Mouse (Mus musculus): ENCODE measurements around the gene A830018L16Rik. TPM values are rescaled to one million over a fixed set of nuclear protein-coding genes. Genes with fewer than 3 reads are reported as not detected.
"Not testable (repeated sequence)": the region's sequence is repeated elsewhere in the genome, so short reads cannot be mapped to it uniquely, and the experiment has no call there.

Gene A830018L16Rik
- polyA plus RNA-seq, 1 experiment from 2014 or later: 2.4 TPM

DNA sequence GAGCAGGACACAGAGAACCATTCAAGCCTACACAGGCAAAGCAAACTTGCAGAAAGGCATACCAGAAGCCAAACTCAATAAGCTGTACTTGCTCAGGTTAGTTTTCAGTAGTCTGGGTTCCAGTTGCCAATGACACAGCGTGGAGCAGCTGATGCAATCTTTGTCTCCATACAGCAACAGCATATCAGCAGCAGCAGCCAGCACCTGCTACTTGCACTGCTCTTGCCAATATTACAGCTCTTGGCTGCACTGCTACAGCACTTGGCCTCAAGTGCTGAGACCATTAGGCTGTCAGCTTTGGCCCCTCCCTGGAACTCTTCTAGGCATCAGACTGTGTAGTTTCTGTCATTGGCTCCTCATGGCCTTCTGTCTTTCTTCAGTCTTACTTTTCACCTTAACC lies 44.4 kb downstream of the A830018L16Rik start:
- H3K27ac ChIP-seq (ENCODE audit: low read depth, low read length): no peak overlapping the region
- ATAC-seq (ENCODE audit: insufficient read depth, low FRiP score, low TSS enrichment): no peak
- 100% methylated on average over 1 of the region's 1 CpGs for WGBS
- no peak overlapping the region for H3K4me2 ChIP-seq (ENCODE audit: low read depth)
- H3K9me3 ChIP-seq (ENCODE audit: control insufficient read depth, low read length): no peaks in the 10 kb centered on the region
- H3K4me1 ChIP-seq (ENCODE audit: control insufficient read depth, insufficient read depth, low read length): no peaks in the 10 kb centered on the region
- DNase-seq (ENCODE audit: low spot score): no peak
- H3K9ac ChIP-seq (ENCODE audit: low read length): no peak overlapping the region
- H3K27me3 ChIP-seq (ENCODE audit: control insufficient read depth, insufficient read depth, low read length): no peaks in the 10 kb centered on the region
- H3K36me3 ChIP-seq (ENCODE audit: control insufficient read depth, insufficient read depth, low read length): no peaks in the 10 kb centered on the region
- H3K4me3 ChIP-seq (ENCODE audit: low read depth, low read length): no peak overlapping the region

DNA sequence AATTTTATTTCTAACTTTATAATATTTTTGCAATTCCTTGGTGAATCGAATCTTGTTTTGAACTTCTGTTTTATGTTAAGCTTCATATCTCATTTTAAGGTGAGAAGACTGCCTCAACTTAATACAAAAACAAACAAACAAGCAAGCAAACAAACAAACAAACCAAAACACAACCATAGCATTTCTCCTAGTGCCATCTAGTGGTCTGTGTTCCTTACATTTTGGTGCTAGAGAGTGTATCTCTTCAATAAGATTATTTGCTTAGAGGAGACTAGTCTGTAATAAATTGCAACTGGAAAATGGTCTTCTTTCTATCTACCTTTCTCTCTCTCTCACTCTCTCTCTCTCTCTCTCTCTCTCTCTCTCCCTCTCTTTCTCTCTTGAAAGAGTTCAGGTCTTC lies 52.4 kb downstream of the A830018L16Rik start:
- Histone ChIP-seq H3K4me3 (ENCODE audit: low read depth, low read length) (no peak overlapping the region), H3K27ac (ENCODE audit: low read depth, low read length) (no peak overlapping the region), H3K9ac (ENCODE audit: low read length) (no peak overlapping the region), H3K36me3 (ENCODE audit: control insufficient read depth, insufficient read depth, low read length) (no peaks in the 10 kb centered on the region), H3K9me3 (ENCODE audit: control insufficient read depth, low read length) (no peaks in the 10 kb centered on the region), H3K27me3 (ENCODE audit: control insufficient read depth, insufficient read depth, low read length) (no peaks in the 10 kb centered on the region), H3K4me1 (ENCODE audit: control insufficient read depth, insufficient read depth, low read length) (no peaks in the 10 kb centered on the region), H3K4me2 (ENCODE audit: low read depth) (no peak overlapping the region)
- DNase-seq (ENCODE audit: low spot score) (no peak), ATAC-seq (ENCODE audit: insufficient read depth, low FRiP score, low TSS enrichment) (no peak)
- 68% methylated on average over 1 of the region's 1 CpGs for WGBS

DNA sequence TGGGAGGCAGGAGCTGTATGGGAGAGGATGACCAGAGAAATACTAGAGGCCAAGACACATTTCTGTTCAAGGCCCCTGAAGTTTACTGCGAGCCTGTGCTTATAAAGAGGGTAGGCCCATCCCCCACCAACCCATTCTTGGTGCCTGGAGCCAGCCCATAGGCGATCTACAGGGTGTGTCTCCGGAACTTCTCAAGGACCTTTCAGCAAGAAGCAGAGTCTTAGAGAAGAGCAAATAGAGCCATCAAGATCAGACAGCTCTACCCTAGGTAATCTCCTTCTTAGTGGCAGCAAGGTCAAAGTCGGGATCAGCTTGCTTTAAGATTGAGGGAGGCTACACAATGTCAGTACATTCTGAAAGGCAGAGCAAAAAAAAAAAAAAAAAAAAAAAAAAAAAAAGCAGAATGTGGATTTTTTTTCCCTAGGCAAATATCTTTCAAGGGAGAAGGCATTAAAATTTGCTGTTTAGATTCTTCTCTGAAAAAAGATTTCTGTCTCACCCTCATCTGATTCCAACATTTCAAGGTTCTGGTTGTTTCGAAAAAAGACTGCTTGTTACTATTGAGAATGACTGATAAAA lies 53.2 kb downstream of the A830018L16Rik start:
- Histone ChIP-seq H3K4me2 (ENCODE audit: low read depth) (no peak overlapping the region), H3K4me1 (ENCODE audit: control insufficient read depth, insufficient read depth, low read length) (no peaks in the 10 kb centered on the region), H3K36me3 (ENCODE audit: control insufficient read depth, insufficient read depth, low read length) (no peaks in the 10 kb centered on the region), H3K27ac (ENCODE audit: low read depth, low read length) (no peak overlapping the region), H3K9ac (ENCODE audit: low read length) (no peak overlapping the region), H3K4me3 (ENCODE audit: low read depth, low read length) (no peak overlapping the region), H3K27me3 (ENCODE audit: control insufficient read depth, insufficient read depth, low read length) (no peaks in the 10 kb centered on the region), H3K9me3 (ENCODE audit: control insufficient read depth, low read length) (no peaks in the 10 kb centered on the region)
- DNase-seq (ENCODE audit: low spot score) (no peak), ATAC-seq (ENCODE audit: insufficient read depth, low FRiP score, low TSS enrichment) (no peak)
- 68% methylated on average over 5 of the region's 5 CpGs for WGBS

DNA sequence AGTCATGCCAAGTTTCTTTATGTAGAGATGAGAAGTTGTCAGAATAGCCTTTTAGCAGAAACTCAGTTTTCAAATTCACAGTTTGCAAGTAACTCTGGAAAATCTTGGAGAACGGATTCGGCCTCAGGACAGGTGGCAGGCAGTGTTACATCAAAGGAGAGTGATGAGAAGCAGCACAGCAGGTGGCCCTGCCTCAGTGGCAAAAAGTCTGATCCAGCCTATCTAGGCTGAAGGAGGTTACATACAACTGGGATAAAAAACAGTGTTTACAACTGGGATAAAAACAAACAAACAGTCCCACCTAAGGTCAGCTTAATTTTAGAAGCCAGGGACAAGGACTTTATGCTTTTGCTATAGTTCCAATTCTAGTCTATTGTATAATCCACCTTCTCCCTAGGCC lies 79.0 kb downstream of the A830018L16Rik start:
- DNase-seq (ENCODE audit: low spot score): no peak
- Histone ChIP-seq H3K27ac (ENCODE audit: low read depth, low read length) (no peak overlapping the region), H3K27me3 (ENCODE audit: control insufficient read depth, insufficient read depth, low read length) (no peaks in the 10 kb centered on the region), H3K4me2 (ENCODE audit: low read depth) (no peak overlapping the region), H3K36me3 (ENCODE audit: control insufficient read depth, insufficient read depth, low read length) (no peaks in the 10 kb centered on the region), H3K4me1 (ENCODE audit: control insufficient read depth, insufficient read depth, low read length) (no peaks in the 10 kb centered on the region), H3K9ac (ENCODE audit: low read length) (no peak overlapping the region), H3K9me3 (ENCODE audit: control insufficient read depth, low read length) (no peaks in the 10 kb centered on the region), H3K4me3 (ENCODE audit: low read depth, low read length) (no peak overlapping the region)
- WGBS: 76% methylated on average over 2 of the region's 2 CpGs
- no peak for ATAC-seq (ENCODE audit: insufficient read depth, low FRiP score, low TSS enrichment)

DNA sequence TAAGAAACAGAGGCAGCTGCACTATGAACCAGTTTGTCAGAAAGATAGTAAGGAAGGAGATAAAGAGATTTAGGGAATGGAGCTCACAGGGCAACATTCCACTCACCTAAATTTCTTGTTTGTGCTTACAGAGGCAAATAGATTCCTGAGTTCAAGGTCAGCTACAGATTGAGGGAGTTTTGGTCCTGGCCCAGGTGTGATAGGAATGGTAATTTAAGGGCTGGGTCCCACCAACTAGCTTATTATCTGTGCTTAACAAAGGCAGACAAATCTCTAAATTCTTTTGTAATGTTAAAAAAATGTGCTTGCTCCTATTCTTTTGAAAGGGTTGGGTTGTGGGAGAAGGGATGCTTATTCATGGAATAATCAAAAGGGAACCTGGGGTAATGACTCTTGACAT lies 87.7 kb downstream of the A830018L16Rik start:
- no peaks in the 10 kb centered on the region for H3K9me3 ChIP-seq (ENCODE audit: control insufficient read depth, low read length)
- no peak overlapping the region for H3K27ac ChIP-seq (ENCODE audit: low read depth, low read length)
- no peak overlapping the region for H3K9ac ChIP-seq (ENCODE audit: low read length)
- H3K4me3 ChIP-seq (ENCODE audit: low read depth, low read length): no peak overlapping the region
- H3K4me2 ChIP-seq (ENCODE audit: low read depth): no peak overlapping the region
- DNase-seq (ENCODE audit: low spot score) (no peak), ATAC-seq (ENCODE audit: insufficient read depth, low FRiP score, low TSS enrichment) (no peak)
- no peaks in the 10 kb centered on the region for H3K27me3 ChIP-seq (ENCODE audit: control insufficient read depth, insufficient read depth, low read length)
- H3K4me1 ChIP-seq (ENCODE audit: control insufficient read depth, insufficient read depth, low read length): no peaks in the 10 kb centered on the region
- no peaks in the 10 kb centered on the region for H3K36me3 ChIP-seq (ENCODE audit: control insufficient read depth, insufficient read depth, low read length)

DNA sequence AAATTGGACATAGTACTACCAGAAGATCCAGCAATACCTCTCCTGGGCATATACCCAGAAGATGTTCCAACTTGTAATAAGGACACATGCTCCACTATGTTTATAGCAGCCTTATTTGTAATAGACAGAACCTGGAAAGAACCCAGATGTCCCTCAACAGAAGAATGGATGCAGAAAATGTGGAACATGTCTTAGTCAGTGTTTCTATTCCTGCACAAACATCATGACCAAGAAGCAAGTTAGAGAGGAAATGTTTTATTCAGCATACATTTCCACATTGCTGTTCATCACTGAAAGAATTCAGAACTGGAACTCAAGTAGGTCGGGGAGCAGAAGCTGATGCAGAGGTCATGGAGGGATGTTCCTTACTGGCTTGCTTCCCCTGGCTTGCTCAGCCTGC lies 135.9 kb downstream of the A830018L16Rik start:
- not testable (repeated sequence) for H3K9ac ChIP-seq (ENCODE audit: low read length); H3K27me3 ChIP-seq (ENCODE audit: control insufficient read depth, insufficient read depth, low read length); H3K9me3 ChIP-seq (ENCODE audit: control insufficient read depth, low read length); H3K36me3 ChIP-seq (ENCODE audit: control insufficient read depth, insufficient read depth, low read length); H3K27ac ChIP-seq (ENCODE audit: low read depth, low read length); H3K4me2 ChIP-seq (ENCODE audit: low read depth); ATAC-seq (ENCODE audit: insufficient read depth, low FRiP score, low TSS enrichment); H3K4me3 ChIP-seq (ENCODE audit: low read depth, low read length); DNase-seq (ENCODE audit: low spot score); H3K4me1 ChIP-seq (ENCODE audit: control insufficient read depth, insufficient read depth, low read length)
- WGBS: 81% methylated on average over 1 of the region's 1 CpGs

DNA sequence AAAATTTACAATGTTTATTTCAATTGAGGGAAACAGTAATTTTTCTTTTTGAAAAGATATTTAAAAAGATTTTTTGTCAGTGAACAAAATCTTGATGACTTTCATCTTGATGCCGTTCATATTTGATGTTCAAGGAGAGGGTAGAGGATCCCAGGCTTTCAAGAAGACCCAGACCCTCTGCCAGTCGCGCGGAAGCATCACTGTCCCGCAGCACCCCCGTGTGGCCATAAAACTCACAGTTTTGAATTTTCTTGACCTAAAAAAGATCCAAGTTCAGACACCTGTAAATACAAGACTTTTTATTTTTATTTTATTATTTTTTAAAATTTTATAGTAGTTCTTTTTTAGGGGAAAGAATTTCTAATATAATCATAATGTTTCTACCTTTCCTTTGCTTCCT lies 151.4 kb downstream of the A830018L16Rik start:
- DNase-seq (ENCODE audit: low spot score) (peak; percentile 65), ATAC-seq (ENCODE audit: insufficient read depth, low FRiP score, low TSS enrichment) (peak; percentile 48; the same call in 1 of the 2 replicates)
- Histone ChIP-seq H3K27ac (ENCODE audit: low read depth, low read length) (no peak overlapping the region), H3K4me1 (ENCODE audit: control insufficient read depth, insufficient read depth, low read length) (no peaks in the 10 kb centered on the region), H3K9ac (ENCODE audit: low read length) (no peak overlapping the region), H3K36me3 (ENCODE audit: control insufficient read depth, insufficient read depth, low read length) (no peaks in the 10 kb centered on the region), H3K4me3 (ENCODE audit: low read depth, low read length) (no peak overlapping the region), H3K4me2 (ENCODE audit: low read depth) (no peak overlapping the region), H3K9me3 (ENCODE audit: control insufficient read depth, low read length) (no peaks in the 10 kb centered on the region), H3K27me3 (ENCODE audit: control insufficient read depth, insufficient read depth, low read length) (no peaks in the 10 kb centered on the region)
- 13% methylated on average over 6 of the region's 6 CpGs for WGBS

DNA sequence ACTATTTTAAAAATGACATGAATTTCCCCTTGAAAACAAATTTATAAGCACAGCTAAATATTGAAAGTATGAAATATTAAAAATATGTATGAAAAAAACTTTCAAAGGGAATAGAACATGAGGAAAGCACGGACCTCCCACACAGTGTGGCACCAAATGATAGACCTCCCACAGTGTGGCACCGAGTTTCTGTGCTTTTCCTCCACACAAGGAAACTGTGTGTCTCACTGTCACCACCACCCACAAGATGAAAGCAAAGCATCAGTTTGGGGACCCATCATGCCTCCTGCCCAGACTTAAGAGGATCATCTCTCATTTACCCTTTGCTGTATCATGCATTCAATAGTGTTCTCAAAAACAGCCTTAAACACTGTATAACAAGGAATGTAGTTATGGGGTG lies 152.8 kb downstream of the A830018L16Rik start:
- Histone ChIP-seq H3K9me3 (ENCODE audit: control insufficient read depth, low read length) (no peaks in the 10 kb centered on the region), H3K4me1 (ENCODE audit: control insufficient read depth, insufficient read depth, low read length) (no peaks in the 10 kb centered on the region), H3K4me2 (ENCODE audit: low read depth) (no peak overlapping the region), H3K27me3 (ENCODE audit: control insufficient read depth, insufficient read depth, low read length) (no peaks in the 10 kb centered on the region), H3K9ac (ENCODE audit: low read length) (no peak overlapping the region), H3K27ac (ENCODE audit: low read depth, low read length) (no peak overlapping the region), H3K36me3 (ENCODE audit: control insufficient read depth, insufficient read depth, low read length) (no peaks in the 10 kb centered on the region), H3K4me3 (ENCODE audit: low read depth, low read length) (no peak overlapping the region)
- 78% methylated on average over 2 of the region's 2 CpGs for WGBS
- ATAC-seq (ENCODE audit: insufficient read depth, low FRiP score, low TSS enrichment) (no peak), DNase-seq (ENCODE audit: low spot score) (no peak)

DNA sequence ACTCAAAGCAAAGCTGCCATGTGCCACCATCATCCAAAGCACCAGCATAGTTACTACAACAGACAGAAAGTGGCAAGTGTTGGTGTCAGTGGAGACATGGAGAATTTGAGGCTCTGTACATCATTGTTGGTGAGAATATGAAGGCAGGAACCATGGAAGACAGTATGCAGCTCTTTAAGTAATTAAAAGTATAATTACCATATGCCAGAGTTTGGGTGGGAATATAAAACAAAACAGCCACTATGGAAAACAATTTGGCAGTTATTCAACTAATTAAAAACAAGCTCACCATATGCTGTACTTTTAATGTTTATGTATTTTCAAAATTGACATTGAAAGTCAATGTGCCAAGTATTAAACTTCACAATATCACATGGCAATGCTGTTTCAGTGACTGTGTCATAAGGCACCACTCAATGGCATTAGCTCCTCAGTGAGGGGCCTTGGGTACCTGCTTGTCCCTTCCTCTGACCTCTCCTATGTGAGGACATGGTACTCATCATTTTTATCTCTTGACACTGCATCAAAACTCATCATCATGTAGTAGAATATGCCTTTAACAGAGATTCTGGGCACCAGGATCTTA lies 153.5 kb downstream of the A830018L16Rik start:
- Histone ChIP-seq H3K27me3 (ENCODE audit: control insufficient read depth, insufficient read depth, low read length) (no peaks in the 10 kb centered on the region), H3K27ac (ENCODE audit: low read depth, low read length) (no peak overlapping the region), H3K9ac (ENCODE audit: low read length) (no peak overlapping the region), H3K36me3 (ENCODE audit: control insufficient read depth, insufficient read depth, low read length) (no peaks in the 10 kb centered on the region), H3K4me3 (ENCODE audit: low read depth, low read length) (no peak overlapping the region), H3K9me3 (ENCODE audit: control insufficient read depth, low read length) (no peaks in the 10 kb centered on the region), H3K4me1 (ENCODE audit: control insufficient read depth, insufficient read depth, low read length) (no peaks in the 10 kb centered on the region), H3K4me2 (ENCODE audit: low read depth) (no peak overlapping the region)
- DNase-seq (ENCODE audit: low spot score) (no peak), ATAC-seq (ENCODE audit: insufficient read depth, low FRiP score, low TSS enrichment) (no peak)

Data from neural tube, embryonic 11.5 days (tissue).